Mouse (Mus musculus) MEL-GATA-1-ER (cell line): ENCODE results near the gene Phc1.

Source experiments
- DNase-seq: peaks from one replicate; pipeline ENCODE4 v3.0.0-alpha.2; 2012; ENCODE audit warnings: low read depth; ENCODE audit errors: extremely low read depth

Gene Phc1

DNA sequence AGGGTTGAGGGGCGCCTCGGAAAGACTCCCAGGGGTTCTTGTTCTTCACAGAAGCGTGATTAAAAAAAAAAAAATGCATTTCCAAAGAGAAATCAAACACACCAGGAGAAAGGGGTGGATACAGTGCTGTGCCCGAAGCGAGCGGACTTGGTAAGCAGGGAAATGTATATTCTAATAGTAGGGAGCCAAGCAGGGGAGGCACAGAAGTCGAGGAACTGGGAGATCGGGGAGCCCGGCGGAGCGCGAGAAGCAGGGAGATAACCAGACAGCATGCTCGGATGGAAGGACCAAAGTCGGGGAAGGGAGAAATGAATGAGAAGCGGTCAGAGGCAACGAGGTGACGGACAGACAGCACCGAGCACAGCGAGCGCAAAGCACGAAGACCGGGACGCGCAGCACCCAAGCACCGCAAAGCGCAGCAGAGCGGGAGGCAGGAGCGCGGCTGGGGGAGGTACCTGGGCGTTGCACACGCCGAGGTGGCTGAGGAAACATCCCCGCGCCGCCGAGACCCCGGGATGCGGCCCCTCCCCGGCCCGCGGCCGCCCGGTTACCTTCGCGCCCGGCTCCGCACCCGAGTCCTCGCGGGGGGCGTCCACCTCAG is 1.2 kb downstream of the Phc1 start:
- DNase-seq, result peak; percentile 40

DNA sequence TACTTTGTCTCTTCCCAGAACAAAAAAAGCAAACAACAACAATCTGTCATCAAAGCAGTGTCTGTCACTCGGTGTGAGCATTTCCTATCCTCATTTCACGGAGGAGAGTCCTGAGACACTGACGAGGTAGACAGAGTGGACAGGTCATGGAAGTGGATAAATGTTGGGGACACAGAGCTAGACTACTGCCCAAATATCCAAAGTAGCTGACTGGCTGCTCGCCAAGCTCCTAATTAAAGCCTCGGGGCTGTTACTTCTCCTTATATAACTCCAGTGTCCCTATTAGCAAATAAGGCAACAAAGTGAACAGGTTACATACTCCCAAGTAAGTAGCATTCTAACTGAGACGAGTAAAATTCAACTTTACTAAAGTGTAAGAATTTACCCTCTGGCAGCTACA is 2.8 kb downstream of the Phc1 start:
- no peak for DNase-seq

DNA sequence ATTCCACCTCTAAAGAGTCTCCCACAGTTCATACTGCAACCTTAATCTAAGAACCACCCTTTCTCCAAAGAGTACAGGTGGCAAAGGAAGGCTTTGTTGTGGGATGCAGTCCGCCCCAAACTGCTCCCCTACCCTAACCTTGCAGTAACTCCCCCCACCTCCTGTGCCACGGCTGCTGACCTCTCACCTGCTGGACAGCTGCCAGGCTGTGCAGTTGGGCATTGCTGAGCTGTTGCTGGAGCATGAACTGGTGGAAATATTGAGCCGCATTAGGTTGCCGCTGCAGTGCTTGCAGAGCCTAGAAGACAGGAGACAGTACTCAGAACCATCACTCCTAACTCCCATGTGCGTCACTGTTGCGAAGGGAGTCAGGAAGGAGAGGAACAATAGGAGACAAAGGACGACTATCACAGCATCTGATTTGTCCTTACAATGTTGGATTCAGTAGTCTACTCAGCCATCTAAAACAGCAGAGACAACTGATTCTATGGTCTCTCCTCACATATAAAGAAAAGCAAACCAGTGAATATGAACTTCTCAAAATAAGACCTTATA is 5.5 kb downstream of the Phc1 start:
- DNase-seq, result no peak

DNA sequence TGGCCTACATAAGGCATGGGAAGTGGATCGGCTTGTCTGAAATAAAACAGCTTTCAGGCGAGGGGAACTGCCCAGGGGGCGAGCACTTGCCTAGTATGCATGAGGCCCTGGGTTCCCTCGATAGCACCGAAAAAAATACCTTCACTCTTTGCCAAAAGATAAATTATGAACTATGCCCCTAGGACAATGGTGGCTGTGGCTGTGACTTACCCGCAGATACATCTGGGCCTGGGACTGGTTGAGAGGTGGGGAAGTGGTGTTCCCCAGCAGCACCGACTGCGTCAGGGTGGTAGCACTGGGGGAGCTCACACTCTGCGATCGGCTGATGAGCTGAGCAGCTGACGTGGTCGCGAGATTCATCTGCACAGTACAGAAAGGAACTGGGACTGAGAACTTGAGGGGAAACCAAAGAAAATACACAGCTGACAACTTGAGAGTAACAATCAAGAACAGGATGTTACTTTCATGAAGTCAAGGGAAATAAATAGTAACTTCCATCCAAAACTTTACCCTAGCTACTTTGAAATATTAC is 7.2 kb downstream of the Phc1 start:
- no peak for DNase-seq

DNA sequence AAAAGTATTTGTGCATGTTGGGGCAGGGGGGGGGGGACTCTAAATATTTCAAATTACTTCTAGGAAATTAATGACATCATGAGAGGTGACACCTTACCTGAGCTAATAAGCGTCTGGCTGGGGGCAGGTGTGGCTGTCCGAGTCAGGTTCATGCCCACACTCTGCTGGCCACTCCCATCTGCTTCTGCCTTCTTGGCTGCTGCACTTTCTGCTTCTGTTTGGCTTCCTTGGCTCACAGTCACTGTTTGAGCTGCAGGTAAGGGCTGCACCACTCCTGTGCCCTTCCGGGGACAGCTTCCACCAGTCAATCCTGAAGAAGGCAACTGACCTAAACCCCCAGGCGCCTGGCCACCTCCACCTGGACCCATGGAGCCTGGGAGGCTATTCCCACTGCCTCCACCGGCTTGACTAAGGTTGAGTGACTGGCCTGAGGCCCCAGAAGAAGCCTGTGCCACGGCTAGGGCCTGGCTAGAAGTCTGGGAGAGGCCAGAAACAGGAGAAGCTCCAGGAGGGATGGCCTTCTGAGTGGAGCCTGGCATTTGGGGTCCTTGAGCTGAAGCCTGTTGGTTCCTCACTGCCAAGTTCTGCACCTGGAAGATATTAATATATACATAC is 14.9 kb downstream of the Phc1 start:
- no peak for DNase-seq

DNA sequence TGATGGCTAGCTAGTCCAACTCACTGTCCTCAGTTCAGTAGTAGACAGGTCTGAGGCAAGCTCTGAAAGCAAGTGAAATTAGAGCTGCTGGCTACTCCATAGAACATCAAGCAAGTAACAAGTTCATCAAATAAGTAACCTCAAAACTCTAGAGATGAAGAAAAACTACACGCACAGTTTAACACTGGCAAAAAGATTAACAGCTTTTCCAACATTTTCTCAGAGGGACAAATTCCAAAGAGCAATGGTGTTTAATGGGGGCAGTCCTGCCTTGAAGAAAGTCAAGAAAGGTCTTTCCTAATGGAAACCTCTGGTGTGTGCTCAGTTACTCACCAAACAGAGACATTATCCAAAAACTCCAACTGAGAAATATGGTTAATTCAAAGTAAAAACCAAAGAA is 21.6 kb downstream of the Phc1 start:
- DNase-seq, result no peak

DNA sequence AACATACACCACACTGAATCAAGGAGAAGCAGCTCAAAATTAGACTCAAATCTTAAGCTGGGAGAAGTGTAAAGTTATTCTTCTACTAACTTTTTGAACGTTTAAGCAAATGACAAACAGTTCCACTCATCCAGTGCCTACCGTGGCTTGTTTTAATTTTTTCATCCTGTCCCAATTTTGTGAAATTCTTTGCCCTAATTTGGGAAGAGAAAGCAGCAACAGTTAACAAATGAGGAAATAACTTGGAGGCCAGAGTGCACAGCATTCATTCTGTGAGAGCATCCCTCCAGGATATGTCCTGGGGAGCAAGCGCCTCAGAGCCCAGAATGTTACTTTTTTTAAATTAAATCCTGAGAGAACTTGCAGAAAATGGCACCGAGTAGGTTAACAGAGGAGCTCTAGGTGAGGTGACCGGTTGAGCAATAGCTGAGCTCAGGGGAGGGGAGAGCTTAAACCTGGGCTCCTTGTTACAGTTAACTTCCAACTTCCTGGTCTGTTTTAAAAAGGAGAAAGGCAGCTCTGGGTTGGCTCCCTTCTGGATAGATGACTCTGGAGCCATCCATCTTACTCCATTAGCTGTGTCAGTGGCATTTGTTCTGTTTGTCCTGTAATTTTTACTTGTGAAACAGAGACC is 30.1 kb downstream of the Phc1 start:
- DNase-seq, result no peak

DNA sequence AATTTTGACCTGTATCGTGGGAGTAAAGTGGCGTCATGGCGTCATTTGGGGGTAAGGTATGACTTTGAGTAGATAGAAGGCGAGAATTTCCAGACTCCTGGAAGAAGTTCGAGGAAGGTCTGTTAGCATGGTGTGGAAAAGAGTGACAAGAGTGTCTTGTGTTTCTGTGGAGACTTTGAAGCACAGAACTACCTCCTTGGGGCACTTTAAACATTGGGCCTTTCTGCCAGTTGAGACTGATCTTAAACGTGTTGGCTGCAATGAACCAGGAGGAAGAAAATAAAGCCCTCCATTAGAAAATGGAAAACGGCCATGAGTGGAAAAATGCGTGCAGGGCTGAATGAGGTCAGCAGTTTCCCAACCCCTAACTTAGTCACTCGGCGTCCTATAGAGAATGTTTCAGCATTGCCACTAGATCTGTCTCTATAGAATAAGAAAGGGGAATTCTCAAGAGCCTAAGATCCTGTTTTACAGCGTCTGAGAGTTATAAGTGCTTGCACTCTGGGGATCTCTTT is 30.9 kb downstream of the Phc1 start:
- DNase-seq, result no peak

DNA sequence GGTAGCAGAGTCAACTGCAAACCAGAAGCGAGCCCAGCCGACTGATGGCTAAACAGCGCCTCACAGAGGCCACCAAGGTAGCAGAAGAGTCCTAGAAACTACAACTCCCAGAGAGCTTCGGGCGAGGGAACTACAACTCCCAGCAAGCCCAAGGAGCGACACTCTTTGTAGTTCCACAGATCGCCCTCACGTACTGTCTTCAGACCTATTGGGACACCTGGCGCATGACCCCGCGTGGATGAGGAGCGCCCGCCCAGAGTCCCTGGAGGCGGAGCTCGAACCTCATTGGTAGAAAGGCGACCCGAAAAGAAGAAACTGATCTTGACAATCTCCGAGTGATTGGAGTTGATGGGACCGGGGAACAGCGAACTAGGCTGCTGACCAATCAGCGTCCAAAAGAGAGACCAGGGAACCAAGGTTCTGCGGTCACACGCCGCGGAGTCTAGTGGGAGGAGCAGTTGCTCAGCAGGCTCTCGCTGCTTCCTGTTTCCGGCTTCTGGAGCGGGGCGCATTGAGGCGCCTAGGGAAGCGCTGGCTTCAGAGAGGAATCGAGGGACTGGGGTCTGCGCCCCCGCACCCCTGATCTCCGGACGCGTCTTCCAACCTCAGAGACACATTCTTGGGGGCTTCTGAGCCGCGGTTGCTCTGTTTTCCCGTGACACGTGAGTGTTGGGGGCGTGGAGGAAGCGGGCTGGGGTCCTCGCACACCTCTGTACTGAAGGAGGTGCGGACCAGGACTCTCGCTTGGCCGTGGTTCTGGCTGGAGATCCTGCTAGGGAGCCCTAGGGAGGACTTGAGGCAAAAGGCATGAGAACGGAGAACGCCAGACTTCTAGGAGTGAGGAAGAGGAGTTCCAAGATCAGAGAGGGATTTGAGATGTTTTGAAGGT is 31.6 kb downstream of the Phc1 start, which contains the start of gene M6pr:
TSS of gene M6pr (plus strand) at position 216 of the 889 bp plus-strand sequence.
- peak; percentile 99 for DNase-seq

DNA sequence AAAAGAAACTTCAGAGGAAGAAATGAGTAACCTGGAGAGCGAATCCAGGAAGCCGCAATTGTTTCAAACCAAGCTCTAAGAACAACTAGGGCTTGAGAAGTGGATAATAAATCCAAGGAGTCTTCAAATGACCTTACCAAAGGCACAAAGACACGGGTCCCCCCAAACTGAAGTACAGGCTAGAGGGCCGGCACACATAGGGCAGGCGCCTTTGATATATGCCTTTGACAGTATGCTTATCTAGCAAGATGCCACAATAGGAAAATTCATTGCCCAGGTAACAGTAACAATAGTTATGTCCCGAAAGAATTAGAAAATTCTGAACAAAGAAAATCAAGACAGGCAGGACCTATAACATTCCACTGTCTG is 32.2 kb downstream of the Phc1 start:
- DNase-seq, result no peak

DNA sequence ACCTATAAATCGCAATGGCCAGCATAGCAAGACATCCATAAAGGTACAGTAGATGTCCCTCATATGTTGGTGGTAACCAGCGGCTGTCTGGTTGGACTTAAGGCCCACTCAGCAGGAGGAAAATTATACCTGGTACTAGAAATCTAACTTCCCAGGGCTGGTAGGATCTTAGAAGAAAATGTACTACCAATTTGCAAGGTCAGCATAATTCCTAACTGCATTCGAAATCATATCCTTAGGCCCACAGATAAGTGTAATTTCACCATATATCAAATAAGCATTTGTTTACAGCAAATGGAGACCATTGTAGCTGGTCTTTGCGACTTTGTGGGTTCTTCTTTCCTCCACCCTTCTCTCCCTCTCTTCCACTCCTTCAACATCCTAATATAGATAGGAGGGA is 33.7 kb downstream of the Phc1 start:
- DNase-seq, result no peak

DNA sequence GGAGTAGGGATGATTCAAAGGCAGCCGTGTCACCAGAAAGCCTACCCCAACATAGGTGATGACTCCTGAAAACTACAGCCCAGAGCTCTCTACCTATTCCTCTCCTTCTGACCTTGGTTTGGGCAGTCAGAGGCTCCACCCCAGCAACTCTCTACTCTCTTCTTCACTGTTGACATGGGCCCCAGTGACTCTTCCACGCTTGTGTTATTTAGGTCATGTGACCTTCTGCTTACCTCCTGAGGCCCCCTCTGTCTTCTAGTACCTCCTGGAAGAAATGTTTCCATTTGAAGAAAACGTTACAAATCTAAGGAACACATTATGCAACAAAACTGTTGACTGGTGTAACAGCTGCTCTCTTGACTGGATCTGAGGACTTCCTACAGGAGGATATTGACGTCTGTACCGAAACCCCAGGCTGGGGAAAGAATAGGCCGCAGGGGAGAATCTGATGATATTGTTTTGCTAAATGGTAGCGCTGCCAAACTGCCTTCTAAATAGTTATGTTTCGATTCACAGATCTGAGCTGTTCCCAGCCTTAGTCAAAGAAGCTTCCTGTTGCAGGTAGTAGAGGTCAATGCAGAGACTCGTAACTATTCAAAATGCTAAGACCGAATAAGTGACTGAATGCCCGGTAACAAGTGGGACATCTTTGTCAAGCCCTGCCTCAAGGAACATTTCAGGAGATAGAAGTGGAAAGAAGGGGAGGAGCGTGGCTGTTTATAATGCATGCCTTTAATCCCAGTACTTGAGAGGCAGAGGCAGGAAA is 35.4 kb downstream of the Phc1 start:
- DNase-seq, result no peak

DNA sequence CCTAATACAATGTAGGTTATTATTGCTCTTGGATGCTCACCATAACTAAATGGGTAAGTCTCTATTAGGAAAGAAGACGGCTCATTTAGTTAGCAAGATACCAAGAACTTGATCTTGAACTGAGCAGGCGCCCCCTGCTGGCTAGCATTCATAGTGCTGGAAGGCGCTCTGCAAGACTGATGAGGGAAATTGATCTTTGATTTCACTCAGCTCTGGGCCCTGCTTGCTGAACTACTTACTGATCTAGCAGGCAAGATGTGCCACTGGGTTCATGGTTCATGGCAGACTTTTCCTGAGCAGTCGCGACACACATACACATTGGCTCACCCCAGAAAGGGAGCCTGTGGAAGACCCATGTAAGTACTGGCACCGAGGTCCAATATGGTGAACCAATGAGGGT is 36.0 kb downstream of the Phc1 start:
- DNase-seq, result no peak

DNA sequence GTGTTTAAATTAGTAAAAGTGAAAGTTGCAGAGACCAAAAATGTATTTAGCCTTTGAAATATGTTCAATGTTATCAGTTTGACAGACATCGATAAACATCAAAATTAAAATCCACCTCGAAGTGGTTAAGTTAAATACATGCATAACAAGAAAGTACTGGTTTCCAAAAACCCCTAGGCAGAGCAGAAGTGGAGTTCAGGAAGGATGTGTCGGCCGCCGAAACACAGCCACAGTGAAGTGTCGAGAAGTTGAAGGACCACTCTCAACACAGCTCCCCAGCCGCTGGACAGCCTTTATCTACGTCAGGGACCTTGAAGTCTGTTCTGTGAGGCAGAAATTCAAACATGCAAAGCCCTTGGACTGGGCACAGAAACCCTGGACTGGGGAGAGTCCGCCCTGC is 36.8 kb downstream of the Phc1 start:
- DNase-seq, result no peak

DNA sequence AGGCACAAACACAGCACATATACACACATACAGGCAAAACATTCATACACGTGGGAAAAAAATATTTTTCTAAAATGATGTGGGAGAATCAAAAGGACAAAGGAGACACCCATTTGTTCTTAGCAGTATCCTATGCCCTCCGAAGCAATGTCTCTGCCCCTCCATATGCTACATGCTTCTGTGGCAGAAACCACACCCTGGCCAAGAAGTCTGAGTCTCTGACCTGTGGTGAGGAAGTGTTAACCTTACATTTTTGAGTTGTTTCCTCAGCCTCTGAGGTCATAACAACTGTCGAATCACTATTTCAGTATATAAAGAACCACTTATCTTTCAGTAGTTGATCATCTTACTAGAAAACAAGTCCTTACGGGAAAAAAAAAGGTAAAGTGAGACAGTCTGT is 37.7 kb downstream of the Phc1 start:
- DNase-seq, result no peak

DNA sequence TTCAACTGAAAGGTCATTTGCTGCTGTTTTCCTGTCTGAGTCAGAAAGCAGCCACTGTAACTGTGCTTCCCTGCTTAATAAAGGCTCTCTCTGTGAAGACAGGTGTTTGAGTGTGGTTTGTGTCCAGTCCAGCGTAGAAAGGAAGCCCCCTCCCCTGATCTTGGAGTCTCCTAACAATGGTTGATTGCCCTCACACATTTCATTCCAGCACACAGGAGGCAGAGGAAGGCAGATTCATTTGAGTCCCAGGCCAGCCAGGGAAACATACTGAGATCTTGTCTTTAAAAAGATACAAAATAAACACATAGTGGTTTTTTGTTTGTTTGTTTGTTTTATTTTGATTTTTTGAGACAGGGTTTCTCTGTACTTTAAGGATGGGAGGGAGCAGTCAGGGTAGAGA is 38.2 kb downstream of the Phc1 start:
- DNase-seq, result no peak

DNA sequence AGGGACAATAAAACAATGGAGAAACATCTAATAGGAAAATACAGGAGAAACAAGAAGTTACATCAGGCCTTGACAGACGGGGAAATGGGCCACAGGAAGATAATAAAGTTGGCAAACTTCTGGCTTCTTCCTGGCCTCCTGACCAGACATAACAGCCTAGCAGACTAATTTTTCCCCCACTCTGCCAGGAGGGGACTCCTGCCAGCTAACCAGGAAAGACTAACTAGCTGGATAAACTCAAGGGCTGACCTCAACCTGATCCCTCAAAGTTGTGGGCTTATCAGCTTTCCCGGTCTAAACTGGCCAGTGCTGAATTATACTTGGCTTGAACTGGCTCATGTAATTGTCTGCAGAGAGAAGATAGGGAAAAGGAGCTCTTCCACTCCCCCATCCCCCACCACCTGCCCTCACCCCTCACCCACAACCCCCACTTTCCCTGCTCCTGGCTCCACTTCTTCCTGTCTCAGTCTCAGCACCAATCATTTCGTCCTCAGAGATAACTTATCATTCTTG is 40.7 kb downstream of the Phc1 start:
- no peak for DNase-seq

DNA sequence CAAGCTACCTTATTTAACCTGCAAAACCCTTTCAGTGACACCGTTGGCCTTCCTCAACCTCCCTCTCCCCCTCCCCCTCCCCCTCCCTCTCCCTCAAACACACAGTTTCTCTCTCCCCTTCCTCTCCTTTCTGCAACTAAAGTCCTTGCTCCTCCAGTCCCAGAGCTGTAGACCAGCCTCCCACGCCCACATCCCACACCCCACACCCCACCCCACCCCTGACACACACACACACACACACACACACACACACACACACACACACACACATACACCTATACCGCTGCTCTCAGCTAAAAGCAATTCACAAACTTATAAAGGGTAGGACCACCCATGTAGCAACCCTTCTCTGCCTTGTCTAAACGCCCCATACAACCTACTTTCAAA is 42.1 kb downstream of the Phc1 start:
- DNase-seq, result no peak

DNA sequence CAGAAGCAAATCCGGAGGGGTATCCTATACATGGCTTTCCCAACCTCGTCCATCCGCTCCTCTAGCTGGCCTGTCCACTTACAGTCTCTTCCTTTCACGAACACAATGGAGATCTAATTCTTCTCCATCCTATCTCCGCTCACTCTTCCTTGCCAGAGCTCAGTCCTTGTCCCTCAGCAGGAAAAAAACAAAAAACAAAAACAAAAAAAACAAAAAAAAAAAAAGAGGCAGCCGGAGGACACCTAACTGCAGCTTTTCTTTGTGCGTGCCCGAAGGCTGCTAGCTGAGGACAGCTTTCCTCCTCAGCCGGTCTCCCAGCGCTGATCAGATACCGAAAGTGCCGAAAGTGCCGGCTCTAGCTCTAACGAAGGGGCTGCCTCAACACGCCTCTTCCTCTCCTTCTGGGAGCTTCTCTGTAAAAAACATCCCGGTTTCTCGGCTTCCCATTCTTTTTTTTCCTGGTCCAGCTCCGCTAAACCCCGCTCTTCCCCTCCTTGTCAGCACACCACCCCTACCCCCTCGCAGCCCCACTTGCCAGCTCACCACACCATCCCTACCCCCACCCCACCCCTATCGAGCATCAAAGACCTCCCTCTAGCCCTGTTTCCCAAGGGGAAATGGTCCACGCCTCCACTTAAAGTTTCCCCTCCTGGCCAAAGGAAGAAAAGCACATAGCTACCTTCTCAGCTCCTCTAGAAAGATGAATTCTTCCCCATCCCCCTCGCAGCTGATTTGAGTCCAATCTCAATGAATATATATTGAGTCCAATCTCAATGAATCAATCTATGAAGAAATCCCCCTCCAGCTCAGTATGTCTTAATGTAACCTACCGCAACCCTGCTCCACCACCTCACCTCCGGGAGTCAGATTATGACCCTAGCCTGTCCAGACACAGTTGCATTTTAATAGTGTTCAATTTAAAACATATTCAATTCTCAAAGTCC is 42.8 kb downstream of the Phc1 start:
- DNase-seq, result no peak
